Mouse (Mus musculus) small intestine, adult 2 months (tissue): ENCODE results near the gene Asb7. TPM values are rescaled to one million over a fixed set of nuclear protein-coding genes. Genes with fewer than 3 reads are reported as not detected.
A peak's percentile ranks its signal among the peaks of the same experiment; 100 is the strongest.

Experiments used
- H3K27ac ChIP-seq: fragments of 200-500 bp; 2 replicates; pipeline ENCODE4 v1.5.1; 2012; ENCODE audit warnings: low read depth, low read length, control low read depth, inconsistent platforms; ENCODE audit not compliant: insufficient read depth
- H3K27me3 ChIP-seq: fragments of 200-500 bp; 2 replicates; pipeline ENCODE4 v1.6.1; 2012; ENCODE audit warnings: mild to moderate bottlenecking, moderate library complexity, low read length, inconsistent platforms; ENCODE audit not compliant: control insufficient read depth, insufficient read depth
- H3K36me3 ChIP-seq: fragments of 200-500 bp; 2 replicates; pipeline ENCODE4 v1.6.1; 2012; ENCODE audit warnings: mild to moderate bottlenecking, low read length, control low read depth, inconsistent platforms; ENCODE audit not compliant: control insufficient read depth, insufficient read depth
- H3K4me1 ChIP-seq: fragments of 200-500 bp; 2 replicates; pipeline ENCODE4 v1.6.1; 2012; ENCODE audit warnings: low read length, inconsistent platforms, mixed read lengths; ENCODE audit not compliant: control insufficient read depth, insufficient read depth, insufficient read length
- H3K4me3 ChIP-seq: fragments of 200-500 bp; 2 replicates; pipeline ENCODE4 v1.5.1; 2012; ENCODE audit warnings: low read depth, mild to moderate bottlenecking, control low read depth, inconsistent platforms, low read length, moderate library complexity
- CTCF ChIP-seq: fragments of 200-500 bp; IDR thresholded peaks from 2 replicates; pipeline ENCODE4 v1.5.1; 2012; ENCODE audit warnings: low read depth, mild to moderate bottlenecking, control low read depth, inconsistent platforms, low read length, moderate library complexity, mixed read lengths; ENCODE audit not compliant: insufficient replicate concordance, insufficient read length; ENCODE audit errors: extremely low read depth
- POLR2A ChIP-seq: fragments of 200-500 bp; IDR thresholded peaks from 2 replicates; pipeline ENCODE4 v1.6.1; 2012; ENCODE audit warnings: low read depth, mild to moderate bottlenecking, control low read depth, inconsistent platforms, low read length, moderate library complexity
- WGBS: fragments of 180-500 bp; shearing (Covaris S2); methylation state at CpG from one replicate; pipeline ENCODE4 v1.1.7; 2018; 5-methylcytosine and 5-hydroxymethylcytosine counted together
- polyA plus RNA-seq: library from polyadenylated mRNA; depleted of rRNA; stranded (reverse); fragments of >200 nt; gene quantifications from 2 replicates; pipeline ENCODE4 v1.2.3, GENCODE M21; 2012

Gene Asb7
- polyA plus RNA-seq, 1 experiment = 2.8 TPM

GRCm38 (mm10) chr7:66655471-66655870 is 33.9 kb downstream of the Asb7 start:
- H3K36me3 ChIP-seq = peaks cover 18% of the 10 kb centered on the region
- H3K27me3 ChIP-seq = no peaks in the 10 kb centered on the region
- no peak overlapping the region for H3K27ac ChIP-seq
- no peak overlapping the region for H3K4me3 ChIP-seq
- 77% methylated on average over 9 of the region's 9 CpGs for WGBS
- TF ChIP-seq POLR2A (no peak), CTCF (no peak)
- peaks cover 4% of the 10 kb centered on the region for H3K4me1 ChIP-seq

GRCm38 (mm10) chr7:66653596-66653995 is 35.8 kb downstream of the Asb7 start:
- H3K4me1 ChIP-seq = peaks cover 4% of the 10 kb centered on the region
- no peak for TF ChIP-seq POLR2A
- TF ChIP-seq CTCF = no peak
- peak overlapping the region; percentile 8; the same call in 1 of the 2 replicates for H3K27ac ChIP-seq
- no peaks in the 10 kb centered on the region for H3K27me3 ChIP-seq
- H3K4me3 ChIP-seq = no peak overlapping the region
- WGBS = 83% methylated on average over 9 of the region's 9 CpGs
- H3K36me3 ChIP-seq = peaks cover 10% of the 10 kb centered on the region

GRCm38 (mm10) chr7:66652216-66652615 is 37.2 kb downstream of the Asb7 start:
- Histone ChIP-seq H3K4me3 (no peak overlapping the region), H3K4me1 (peaks cover 4% of the 10 kb centered on the region), H3K27me3 (no peaks in the 10 kb centered on the region), H3K27ac (no peak overlapping the region), H3K36me3 (peaks cover 8% of the 10 kb centered on the region)
- TF ChIP-seq POLR2A (no peak), CTCF (no peak)
- WGBS = 61% methylated on average over 4 of the region's 4 CpGs

GRCm38 (mm10) chr7:66650883-66651282 is 38.5 kb downstream of the Asb7 start:
- H3K36me3 ChIP-seq = peaks cover 10% of the 10 kb centered on the region
- no peak overlapping the region for H3K27ac ChIP-seq
- no peak for TF ChIP-seq CTCF
- TF ChIP-seq POLR2A = no peak
- H3K4me3 ChIP-seq = no peak overlapping the region
- WGBS = 68% methylated on average over 5 of the region's 5 CpGs
- H3K27me3 ChIP-seq = no peaks in the 10 kb centered on the region
- peaks cover 4% of the 10 kb centered on the region for H3K4me1 ChIP-seq

GRCm38 (mm10) chr7:66649181-66649580 is 40.2 kb downstream of the Asb7 start:
- H3K27me3 ChIP-seq = no peaks in the 10 kb centered on the region
- peaks cover 2% of the 10 kb centered on the region; the same call in 1 of the 2 replicates for H3K4me1 ChIP-seq

GRCm38 (mm10) chr7:66645736-66646135 is 43.7 kb downstream of the Asb7 start:
- Histone ChIP-seq H3K27ac (no peak overlapping the region), H3K27me3 (no peaks in the 10 kb centered on the region), H3K36me3 (peaks cover 19% of the 10 kb centered on the region), H3K4me1 (no peaks in the 10 kb centered on the region), H3K4me3 (no peak overlapping the region)
- TF ChIP-seq POLR2A (no peak), CTCF (no peak)
- 96% methylated on average over 2 of the region's 2 CpGs for WGBS

More at GRCm38 (mm10) chr7:66649181-66649580, 40.2 kb downstream of the Asb7 start:
- TF ChIP-seq POLR2A (no peak), CTCF (no peak)
- Histone ChIP-seq H3K36me3 (peaks cover 14% of the 10 kb centered on the region), H3K4me3 (no peak overlapping the region), H3K27ac (no peak overlapping the region)
- WGBS = 83% methylated on average over 2 of the region's 2 CpGs

GRCm38 (mm10) chr7:66633351-66633750 is 56.0 kb downstream of the Asb7 start:
- Histone ChIP-seq H3K4me1 (no peaks in the 10 kb centered on the region), H3K4me3 (no peak overlapping the region), H3K36me3 (no peaks in the 10 kb centered on the region), H3K27ac (no peak overlapping the region), H3K27me3 (no peaks in the 10 kb centered on the region)
- TF ChIP-seq CTCF = no peak
- no peak for TF ChIP-seq POLR2A
- 55% methylated on average over 6 of the region's 6 CpGs for WGBS
